Mouse (Mus musculus) liver, embryonic 16.5 days (tissue): ENCODE results near the gene Tra2a. TPM values are rescaled to one million over a fixed set of nuclear protein-coding genes. Genes with fewer than 3 reads are reported as not detected.
A peak's percentile ranks its signal among the peaks of the same experiment; 100 is the strongest.

Experiments
- ATAC-seq: fragments of 200-750 bp; cut with Nextera tagmentation; 2 replicates; pipeline ENCODE4 v1.8.0; 2017; ENCODE audit warnings: low read depth, mild to moderate bottlenecking, moderate number of reproducible peaks, moderate library complexity
- H3K27ac ChIP-seq: fragments of 300-500 bp; sonication (generic); 2 replicates; pipeline ENCODE4 v1.5.1; 2014; ENCODE audit warnings: mild to moderate bottlenecking, low read length
- H3K27me3 ChIP-seq: fragments of 300-500 bp; sonication (generic); 2 replicates; pipeline ENCODE4 v1.6.1; 2014; ENCODE audit warnings: low read depth, low read length, mixed read lengths; ENCODE audit not compliant: control insufficient read depth, insufficient read depth
- H3K36me3 ChIP-seq: fragments of 300-500 bp; sonication (generic); 2 replicates; pipeline ENCODE4 v1.6.1; 2014; ENCODE audit warnings: mild to moderate bottlenecking; ENCODE audit not compliant: control insufficient read depth, insufficient read depth
- H3K4me1 ChIP-seq: fragments of 300-500 bp; sonication (generic); 2 replicates; pipeline ENCODE4 v1.6.1; 2014; ENCODE audit warnings: low read depth, low read length, mixed read lengths; ENCODE audit not compliant: control insufficient read depth
- H3K4me2 ChIP-seq: fragments of 300-500 bp; sonication (generic); 2 replicates; pipeline ENCODE4 v1.6.1; 2014; ENCODE audit warnings: low read depth, low read length, mixed read lengths
- H3K4me3 ChIP-seq: fragments of 300-500 bp; sonication (generic); 2 replicates; pipeline ENCODE4 v1.5.1; 2014; ENCODE audit warnings: low read depth, mild to moderate bottlenecking, low read length
- H3K9ac ChIP-seq: fragments of 300-500 bp; sonication (generic); 2 replicates; pipeline ENCODE4 v1.6.1; 2014; ENCODE audit warnings: low read depth, low read length
- H3K9me3 ChIP-seq: fragments of 300-500 bp; sonication (generic); replicated peaks from 2 replicates; pipeline ENCODE4 v1.6.1; 2016; ENCODE audit warnings: low read length; ENCODE audit not compliant: control insufficient read depth
- WGBS: fragments of 180-500 bp; shearing (Covaris S2); extraction: QIAGEN DNeasy Blood & Tissue Kit; methylation state at CpG from one replicate; pipeline ENCODE4 v1.1.7; 2014; ENCODE audit not compliant: insufficient replicate concordance; 5-methylcytosine and 5-hydroxymethylcytosine counted together
- polyA plus RNA-seq: library from polyadenylated mRNA; unstranded; fragments of >200 nt; fragmentation: Nextera tagmentation; extraction: Ambion mirVana; gene quantifications from 2 replicates; pipeline ENCODE4 v1.2.1, GENCODE M21; 2015

The Tra2a gene
- polyA plus RNA-seq, 1 experiment from 2014 or later: 38.0 TPM

DNA sequence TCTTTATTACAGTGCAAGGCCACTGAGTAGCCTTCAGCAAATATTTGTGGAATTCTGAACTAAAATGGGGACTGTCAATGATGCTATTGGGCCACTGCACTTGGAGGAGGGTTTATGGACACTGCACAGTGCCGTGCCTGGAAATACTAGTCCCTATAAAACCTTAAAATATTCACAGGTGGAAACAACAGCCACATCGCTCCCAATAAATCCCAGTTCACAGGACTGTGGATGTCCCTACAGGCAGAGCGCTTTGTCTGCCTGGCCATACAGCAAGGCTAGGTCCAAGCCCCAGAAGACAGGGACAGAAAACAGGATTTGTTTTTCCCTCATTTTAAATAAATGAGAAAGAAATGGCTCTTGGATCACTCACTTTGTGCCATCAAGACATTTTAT is 38.1 kb downstream of the Tra2a start:
- Histone ChIP-seq H3K4me3 (no peak overlapping the region), H3K9me3 (no peaks in the 10 kb centered on the region)

DNA sequence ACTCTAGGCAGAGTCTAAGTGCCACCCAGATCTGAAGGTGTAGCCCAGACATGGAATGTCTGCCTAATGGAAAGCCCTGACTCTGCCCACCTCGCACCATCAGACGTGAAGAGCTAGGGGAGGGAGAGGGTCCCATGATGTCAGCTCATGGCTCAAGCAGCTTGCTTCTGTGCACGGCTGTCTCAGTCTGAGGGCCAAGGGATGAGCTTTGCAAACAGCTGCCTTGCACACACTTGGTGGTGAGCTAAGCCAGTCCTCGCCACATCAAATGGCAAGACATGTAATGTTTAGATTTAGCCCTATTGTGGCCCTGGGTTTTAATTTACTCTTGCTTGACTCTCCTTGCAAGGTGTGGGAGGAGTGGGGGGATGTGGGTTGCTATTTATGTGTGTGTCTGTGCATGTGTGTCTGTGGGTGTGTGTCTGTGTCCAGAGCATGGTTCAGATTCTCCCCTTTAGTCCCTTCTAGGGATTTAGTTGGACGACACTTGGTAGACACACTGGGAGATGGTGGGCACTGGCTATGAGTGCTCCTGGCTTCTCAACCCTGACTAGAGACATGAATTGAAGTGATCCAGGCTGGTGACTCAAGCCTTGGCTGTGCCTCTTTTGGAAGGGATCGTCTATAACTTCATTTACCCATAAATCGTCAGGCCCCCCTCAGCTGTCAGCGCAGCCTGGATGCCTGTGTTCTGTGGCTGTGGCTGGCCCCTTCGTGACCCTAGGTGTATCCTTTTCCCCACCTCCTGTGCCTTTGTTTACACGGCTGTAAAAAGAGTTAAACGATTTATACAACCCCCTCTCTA is 38.7 kb downstream of the Tra2a start:
- H3K27me3 ChIP-seq: no peaks in the 10 kb centered on the region
- H3K4me1 ChIP-seq: peaks cover 4% of the 10 kb centered on the region
- H3K4me2 ChIP-seq: no peak overlapping the region
- ATAC-seq: peak; percentile 67
- no peaks in the 10 kb centered on the region for H3K9me3 ChIP-seq
- H3K9ac ChIP-seq: no peak overlapping the region
- no peaks in the 10 kb centered on the region for H3K36me3 ChIP-seq
- H3K27ac ChIP-seq: no peak overlapping the region
- 53% methylated on average over 11 of the region's 11 CpGs for WGBS
- H3K4me3 ChIP-seq: no peak overlapping the region

More for the DNA sequence above, 38.1 kb downstream of the Tra2a start:
- Histone ChIP-seq H3K9ac (no peak overlapping the region), H3K27ac (no peak overlapping the region), H3K4me1 (peaks cover 3% of the 10 kb centered on the region), H3K36me3 (no peaks in the 10 kb centered on the region), H3K4me2 (no peak overlapping the region), H3K27me3 (no peaks in the 10 kb centered on the region)
- ATAC-seq: no peak
- 72% methylated on average over 3 of the region's 3 CpGs for WGBS

DNA sequence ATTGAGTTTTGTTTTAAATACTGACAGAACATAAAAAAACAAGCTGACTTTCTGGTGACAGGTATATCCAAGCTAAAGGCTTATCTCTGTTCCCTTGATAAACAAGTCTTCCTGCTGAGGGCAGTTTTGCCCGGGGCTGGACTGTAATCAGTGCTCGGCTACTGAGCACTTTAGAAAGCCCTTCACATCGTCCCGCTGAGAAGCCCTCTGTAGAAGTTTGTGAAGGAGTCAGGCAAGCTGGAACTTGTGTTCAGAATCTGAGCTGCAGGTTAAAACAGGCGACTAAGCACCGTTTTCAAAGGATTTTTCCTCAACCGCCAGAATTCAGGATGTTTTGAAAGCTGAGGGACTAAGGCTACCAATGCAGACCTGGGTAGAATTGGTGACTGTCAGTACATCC is 41.9 kb downstream of the Tra2a start:
- Histone ChIP-seq H3K36me3 (no peaks in the 10 kb centered on the region), H3K9me3 (no peaks in the 10 kb centered on the region), H3K4me3 (no peak overlapping the region), H3K4me1 (peaks cover 9% of the 10 kb centered on the region), H3K9ac (no peak overlapping the region), H3K4me2 (no peak overlapping the region), H3K27me3 (no peaks in the 10 kb centered on the region), H3K27ac (no peak overlapping the region)
- WGBS: 7% methylated on average over 7 of the region's 7 CpGs
- ATAC-seq: no peak

DNA sequence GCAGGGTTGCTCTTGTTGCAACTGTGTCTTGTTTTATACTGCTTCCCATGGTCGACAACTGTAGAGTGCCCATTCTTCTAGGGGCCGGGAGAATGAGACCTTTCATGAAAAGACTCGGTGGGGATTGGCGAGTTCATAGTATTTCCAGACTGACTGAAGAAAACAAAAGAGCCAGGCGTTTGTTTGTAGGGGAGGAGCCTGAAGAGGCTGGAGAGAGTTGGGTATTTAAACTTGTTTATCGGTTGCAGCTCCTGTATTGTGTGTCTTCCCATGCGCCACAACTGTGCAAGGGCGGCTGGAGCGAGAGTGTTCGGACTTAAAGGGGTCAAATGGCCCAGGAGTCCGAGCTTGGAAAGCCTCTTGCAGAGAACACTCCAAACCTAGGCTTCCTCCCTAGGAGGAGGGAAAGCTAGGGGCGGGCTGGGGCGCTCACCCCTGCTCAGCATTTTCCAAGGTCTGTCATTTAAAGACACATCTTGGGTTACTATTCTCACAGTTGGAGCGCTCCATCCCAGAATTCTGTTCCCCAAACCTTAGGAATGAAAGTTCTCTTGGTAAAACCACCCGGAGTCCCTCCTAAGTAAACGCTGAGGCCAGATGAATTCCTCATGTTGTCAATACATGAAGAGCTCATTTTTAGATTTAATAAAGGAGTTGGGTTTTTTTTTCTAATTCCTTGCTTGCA is 43.8 kb downstream of the Tra2a start:
- H3K4me3 ChIP-seq: peak overlapping the region; percentile 56
- WGBS: 5% methylated on average over 16 of the region's 16 CpGs
- H3K4me2 ChIP-seq: peak overlapping the region; percentile 81
- no peaks in the 10 kb centered on the region for H3K27me3 ChIP-seq
- no peak for ATAC-seq
- peak overlapping the region; percentile 49 for H3K9ac ChIP-seq
- H3K4me1 ChIP-seq: peaks cover 9% of the 10 kb centered on the region
- peak overlapping the region; percentile 69 for H3K27ac ChIP-seq
- H3K9me3 ChIP-seq: no peaks in the 10 kb centered on the region
- no peaks in the 10 kb centered on the region for H3K36me3 ChIP-seq

DNA sequence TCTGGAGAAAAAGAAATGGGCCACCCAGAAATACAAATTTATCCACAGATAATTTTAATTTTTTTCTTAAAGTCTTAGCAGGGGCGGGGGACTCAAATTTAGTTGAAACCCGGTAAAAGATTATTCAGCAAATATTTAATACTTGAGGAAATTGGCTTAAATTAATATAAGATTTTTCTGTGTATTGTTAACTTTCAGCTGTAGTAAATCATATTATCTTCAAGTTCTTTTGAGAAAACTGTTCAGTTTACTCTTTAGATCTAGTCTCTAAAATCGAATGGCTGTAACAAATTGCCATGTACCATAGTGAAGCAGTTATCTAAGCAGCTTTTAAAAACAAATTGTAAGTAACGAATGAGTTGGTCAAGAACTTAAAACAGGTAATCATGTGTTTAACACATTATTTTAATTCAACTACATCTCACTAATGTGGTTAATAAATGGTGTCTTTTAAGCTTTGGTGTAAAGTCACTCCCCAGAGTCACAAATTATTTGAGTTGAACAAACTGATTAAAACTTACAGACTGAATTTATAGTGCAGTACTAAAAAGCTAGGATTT is 44.8 kb downstream of the Tra2a start:
- no peaks in the 10 kb centered on the region for H3K9me3 ChIP-seq
- 4% methylated on average over 4 of the region's 4 CpGs for whole genome bisulfite sequencing
- H3K36me3 ChIP-seq: no peaks in the 10 kb centered on the region
- no peak overlapping the region for H3K27ac ChIP-seq
- H3K4me3 ChIP-seq: no peak overlapping the region
- H3K4me1 ChIP-seq: peaks cover 9% of the 10 kb centered on the region
- no peaks in the 10 kb centered on the region for H3K27me3 ChIP-seq
- no peak for ATAC-seq
- H3K4me2 ChIP-seq: no peak overlapping the region
- no peak overlapping the region for H3K9ac ChIP-seq

DNA sequence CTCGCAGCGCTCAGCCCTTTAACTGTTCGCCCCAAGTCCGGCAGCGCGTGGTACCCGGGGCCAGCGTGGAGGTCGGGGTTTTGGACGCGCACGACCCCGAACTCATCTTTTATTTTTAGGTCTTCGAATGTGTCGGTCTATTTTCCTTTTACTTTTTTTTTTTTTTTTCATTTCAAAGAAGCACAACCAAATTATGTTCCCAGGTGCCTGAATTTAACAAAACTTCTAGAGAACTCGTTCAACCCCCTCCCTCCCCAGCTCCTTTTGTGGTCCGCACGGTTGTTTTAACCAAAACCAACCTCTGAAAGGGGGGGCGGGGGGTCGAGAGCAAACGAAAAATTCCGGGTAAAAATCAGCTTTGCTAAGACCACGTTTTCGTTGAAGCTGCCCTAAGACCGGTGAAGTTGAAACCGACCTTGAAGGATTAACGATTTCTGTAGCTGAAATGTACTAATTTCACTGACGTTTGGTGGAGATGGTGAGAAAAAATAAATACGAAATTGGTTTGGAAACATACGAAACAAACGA is 45.5 kb downstream of the Tra2a start:
- H3K27ac ChIP-seq: peak overlapping the region; percentile 69
- H3K9ac ChIP-seq: peak overlapping the region; percentile 79
- peak overlapping the region; percentile 80 for H3K4me3 ChIP-seq
- H3K27me3 ChIP-seq: no peaks in the 10 kb centered on the region
- no peaks in the 10 kb centered on the region for H3K36me3 ChIP-seq
- H3K4me1 ChIP-seq: peaks cover 13% of the 10 kb centered on the region
- peak overlapping the region; percentile 65 for H3K4me2 ChIP-seq
- ATAC-seq: no peak
- no peaks in the 10 kb centered on the region for H3K9me3 ChIP-seq
- WGBS: under 1% methylated on average over 31 of the region's 31 CpGs

DNA sequence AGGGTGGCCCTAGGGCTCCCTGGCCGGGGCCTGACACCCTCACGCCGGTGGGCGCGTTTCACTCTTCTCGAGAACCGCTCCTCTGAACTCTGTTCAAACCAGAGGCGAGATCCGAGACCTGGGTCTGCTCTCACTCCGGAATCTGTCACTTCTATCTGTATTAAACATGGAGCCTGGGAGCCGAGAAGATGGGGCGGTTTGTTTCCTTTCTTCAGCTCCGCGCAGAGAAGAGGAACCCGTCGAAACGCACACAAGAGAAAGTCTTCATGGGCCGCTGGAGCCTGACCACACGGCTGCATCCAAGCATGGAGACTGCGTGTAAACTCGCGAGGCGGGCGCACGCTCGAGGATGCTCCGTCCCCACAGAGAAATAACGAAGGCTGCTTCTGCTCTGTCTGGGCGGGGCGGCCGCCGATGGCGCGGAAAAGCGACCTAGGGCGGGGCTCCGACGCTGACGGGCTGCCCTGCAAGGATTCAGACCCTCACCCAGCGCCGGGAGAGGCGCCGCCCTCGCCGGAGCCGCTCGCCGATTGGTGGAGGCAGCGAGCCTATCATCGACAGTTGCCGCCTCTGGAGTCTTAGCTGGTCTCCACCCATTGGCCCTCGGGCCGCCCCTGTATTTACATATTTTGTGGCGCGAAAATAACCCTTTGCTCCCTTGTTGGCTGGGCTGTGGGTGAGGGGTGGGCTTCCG is 46.1 kb downstream of the Tra2a start:
- peak overlapping the region; percentile 79 for H3K9ac ChIP-seq

DNA sequence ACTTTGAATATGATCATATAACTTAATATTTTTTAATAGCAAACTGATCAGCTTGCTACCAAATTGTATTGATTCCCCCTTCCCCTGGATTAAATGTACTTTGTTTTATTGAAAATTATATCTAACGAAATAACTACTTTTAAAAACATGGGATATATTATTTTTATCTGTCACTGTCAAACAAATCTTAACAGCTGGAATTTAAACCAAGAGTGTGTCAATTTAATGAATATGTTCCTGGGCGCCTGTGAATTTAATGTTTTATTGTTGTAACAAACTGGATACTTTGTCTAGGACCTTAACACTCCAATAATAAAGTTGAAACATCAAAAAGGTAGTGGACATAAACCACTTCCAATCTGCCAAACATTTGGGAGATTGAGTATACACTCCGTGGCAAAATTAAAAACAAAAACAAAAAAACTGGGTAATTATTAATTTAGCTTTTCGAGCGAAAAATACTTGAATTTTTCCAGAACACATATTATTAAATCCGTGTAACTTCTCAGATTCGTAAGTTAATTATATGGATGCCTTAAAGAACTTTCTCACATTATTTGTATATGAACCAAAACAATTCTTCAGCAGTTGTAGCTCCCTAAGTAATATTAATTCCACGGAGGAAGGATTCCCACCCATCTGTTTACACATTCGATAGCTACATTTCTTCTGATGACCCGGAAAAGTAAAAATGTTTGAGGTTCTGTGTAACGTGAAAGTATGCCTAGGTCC is 46.9 kb downstream of the Tra2a start:
- Histone ChIP-seq H3K4me2 (peak overlapping the region; percentile 57), H3K9ac (peak overlapping the region; percentile 73), H3K36me3 (no peaks in the 10 kb centered on the region), H3K4me1 (peaks cover 23% of the 10 kb centered on the region), H3K27me3 (no peaks in the 10 kb centered on the region), H3K4me3 (peak overlapping the region; percentile 80), H3K27ac (peak overlapping the region; percentile 99), H3K9me3 (no peaks in the 10 kb centered on the region)
- ATAC-seq: no peak
- 1% methylated on average over 11 of the region's 11 CpGs for WGBS

More for the DNA sequence above, 46.1 kb downstream of the Tra2a start:
- ATAC-seq: peak; percentile 89
- WGBS: under 1% methylated on average over 56 of the region's 56 CpGs
- Histone ChIP-seq H3K36me3 (no peaks in the 10 kb centered on the region), H3K4me1 (peaks cover 19% of the 10 kb centered on the region), H3K4me2 (peak overlapping the region; percentile 65), H3K27me3 (no peaks in the 10 kb centered on the region), H3K9me3 (no peaks in the 10 kb centered on the region), H3K4me3 (peak overlapping the region; percentile 80), H3K27ac (peak overlapping the region; percentile 99)
